Comparison of ENCODE assay signal across 37 mouse cellular contexts in the genomic region with DNA sequence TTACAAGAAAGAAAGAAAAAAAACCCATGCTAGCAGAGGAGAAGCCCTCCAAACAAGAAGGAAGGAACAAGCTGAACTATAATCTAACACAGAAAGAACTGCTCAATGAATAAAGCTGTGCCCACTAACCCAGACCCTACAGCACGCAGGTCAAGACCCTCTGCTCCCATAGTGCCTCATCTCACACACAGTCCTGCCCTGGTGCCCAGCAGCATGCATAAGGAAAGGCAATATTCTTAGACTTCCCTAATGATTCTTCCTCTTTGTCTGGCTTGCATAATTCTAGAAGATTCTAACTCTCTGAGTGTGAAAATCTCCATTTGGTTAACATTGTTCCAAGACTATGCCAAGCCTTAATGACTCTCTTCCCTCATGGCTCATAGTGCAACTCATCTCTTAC. TPM values are rescaled to one million over a fixed set of nuclear protein-coding genes. Genes with fewer than 3 reads are reported as not detected.
A peak's percentile ranks its signal among the peaks of the same experiment; 100 is the strongest.
DNase-seq lines count a peak whose midpoint lies in the region; ATAC-seq and TF ChIP-seq lines count a peak whose summit lies in the region.
"Had no signal": no experiment of that assay in that cellular context is flagged by ENCODE, and none has a peak within 500 bp of the region (broad histone marks: within the 10 kb centered on the region; RNA-seq: fewer than 3 reads in every experiment).

No protein-coding gene starts in this region.

- no peak for TF ChIP-seq CTCF in spleen, adult 2 months (IDR thresholded peaks at IDR 0.05; ENCODE audit: extremely low read depth, insufficient read depth, insufficient read length, insufficient replicate concordance)

- H3K4me2 ChIP-seq in hindbrain, embryonic 14.5 days (replicated peaks): no peak overlapping the region
- H3K4me2 ChIP-seq: heart, embryonic 13.5 days; hindbrain, embryonic 15.5 days; limb, embryonic 12.5 days; lung, embryonic 15.5 days; midbrain, embryonic 13.5 days; neural tube, embryonic 15.5 days had no signal

- peak; percentile 10 for DNase-seq in layer of hippocampus, adult 11-12 months (ENCODE audit: low spot score)
- DNase-seq in layer of hippocampus, postnatal 14 days (ENCODE audit: low spot score in 2 of 2): no peak
- no peak for DNase-seq in spleen, adult 2 months (ENCODE audit: low read depth in 1 of 2, low spot score in 2 of 2)
- DNase-seq in spleen, postnatal 4 days (ENCODE audit: low spot score in 2 of 2): no peak
- DNase-seq in right cerebral cortex, adult 2 months (ENCODE audit: low spot score in 2 of 2): no peak
- DNase-seq in hindbrain, embryonic 14.5 days (ENCODE audit: low spot score): no peak
- DNase-seq: adrenal gland, postnatal 14 days; cerebellum, adult 8-10 months; cerebellum, postnatal 25 days; gastrocnemius, postnatal 14 days; heart, postnatal 10 days; kidney, adult 18-20 months; kidney, postnatal 36 days; retina, postnatal 1 day; right cerebral cortex, postnatal 25 days; spleen, adult 18-20 months; thymus, adult 2 months; thymus, postnatal 36 days had no signal

- peak; percentile 93 for ATAC-seq in megakaryocyte, adult 5-6 weeks (ENCODE audit: poor library complexity, severe bottlenecking)
- ATAC-seq in hindbrain, embryonic 14.5 days (ENCODE audit: low FRiP score): no peak
- ATAC-seq: forebrain, embryonic 14.5 days; inflammation-experienced regulatory T-cells, adult 6 months; midbrain, embryonic 13.5 days had no signal

- no peak overlapping the region for H3K9ac ChIP-seq in hindbrain, embryonic 14.5 days
- H3K9ac ChIP-seq: heart, embryonic 13.5 days; hindbrain, embryonic 15.5 days; limb, embryonic 12.5 days; liver, embryonic 14.5 days; lung, embryonic 15.5 days; midbrain, embryonic 13.5 days; neural tube, embryonic 15.5 days had no signal

- no peak overlapping the region for H3K4me3 ChIP-seq in spleen, adult 2 months (ENCODE audit: extremely low read depth, insufficient read depth, insufficient read length)
- no peak overlapping the region for H3K4me3 ChIP-seq in hindbrain, embryonic 14.5 days (replicated peaks; ENCODE audit: low read length)
- H3K4me3 ChIP-seq: heart, embryonic 13.5 days; hindbrain, embryonic 15.5 days; left cerebral cortex, adult 2 months; limb, embryonic 12.5 days; lung, embryonic 15.5 days; midbrain, embryonic 13.5 days; neural tube, embryonic 15.5 days had no signal

- no peak for TF ChIP-seq POLR2A in spleen, adult 2 months (IDR thresholded peaks at IDR 0.05; ENCODE audit: low read depth, low read length)

- peaks cover 2% of the 10 kb centered on the region; the same call in 1 of the 2 replicates for H3K4me1 ChIP-seq in spleen, adult 2 months (ENCODE audit: control insufficient read depth, insufficient read depth, insufficient read length)
- H3K4me1 ChIP-seq in hindbrain, embryonic 14.5 days (replicated peaks; ENCODE audit: control insufficient read depth, insufficient read depth, low read length): no peaks in the 10 kb centered on the region
- H3K4me1 ChIP-seq: heart, embryonic 13.5 days; hindbrain, embryonic 15.5 days; limb, embryonic 12.5 days; lung, embryonic 15.5 days; midbrain, embryonic 13.5 days; neural tube, embryonic 15.5 days had no signal

- 63% methylated on average over 1 of the region's 1 CpGs for WGBS in spleen, adult 2 months
- 96% methylated on average over 1 of the region's 1 CpGs for WGBS in hindbrain, embryonic 14.5 days

- no peaks in the 10 kb centered on the region for H3K9me3 ChIP-seq in hindbrain, embryonic 14.5 days (ENCODE audit: control insufficient read depth, low read length)
- H3K9me3 ChIP-seq: heart, embryonic 13.5 days; hindbrain, embryonic 15.5 days; limb, embryonic 12.5 days; lung, embryonic 15.5 days; midbrain, embryonic 13.5 days; neural tube, embryonic 15.5 days had no signal

- H3K36me3 ChIP-seq in spleen, adult 2 months (ENCODE audit: control insufficient read depth, insufficient read depth, low read length): no peaks in the 10 kb centered on the region
- no peaks in the 10 kb centered on the region for H3K36me3 ChIP-seq in hindbrain, embryonic 14.5 days (replicated peaks; ENCODE audit: control insufficient read depth, insufficient read depth)
- H3K36me3 ChIP-seq: heart, embryonic 13.5 days; hindbrain, embryonic 15.5 days; limb, embryonic 12.5 days; lung, embryonic 15.5 days; midbrain, embryonic 13.5 days; neural tube, embryonic 15.5 days had no signal

- H3K27ac ChIP-seq in spleen, adult 2 months (ENCODE audit: insufficient read depth, low read length): peak overlapping the region; percentile 56
- H3K27ac ChIP-seq in hindbrain, embryonic 14.5 days: no peak overlapping the region
- H3K27ac ChIP-seq: heart, embryonic 13.5 days; hindbrain, embryonic 15.5 days; left cerebral cortex, adult 2 months; limb, embryonic 12.5 days; liver, embryonic 14.5 days; lung, embryonic 15.5 days; midbrain, embryonic 13.5 days; neural tube, embryonic 15.5 days had no signal

- no peaks in the 10 kb centered on the region for H3K27me3 ChIP-seq in spleen, adult 2 months (ENCODE audit: control insufficient read depth, insufficient read depth, low read length)
- no peaks in the 10 kb centered on the region for H3K27me3 ChIP-seq in hindbrain, embryonic 14.5 days (ENCODE audit: control insufficient read depth, insufficient read depth, low read length)
- H3K27me3 ChIP-seq: heart, embryonic 13.5 days; hindbrain, embryonic 15.5 days; limb, embryonic 12.5 days; lung, embryonic 15.5 days; midbrain, embryonic 13.5 days; neural tube, embryonic 15.5 days had no signal

RNA-seq across cellular contexts. Expression of gene Jchain, which starts 18.7 kb away (rescaled TPM):
- under 1 TPM in 1 of 2 experiments, not detected in 1; 0.55 TPM for total RNA-seq in layer of hippocampus, postnatal 14 days (2021)
- polyA plus RNA-seq in spleen, adult 2 months (2012; rRNA removed): 383 and 430 TPM in 2 replicates
- total RNA-seq in megakaryocyte, adult 5-6 weeks (2015): 14.6 and 57.2 TPM in 2 replicates
- 9.2 and 29.6 TPM in 2 replicates for total RNA-seq in megakaryocyte, adult 5-6 weeks (2017)
- 0.23 and 0.26 TPM in 2 replicates for polyA plus RNA-seq in hindbrain, embryonic 14.5 days (2014; fragmentation: Nextera tagmentation; extraction: Ambion mirVana)
- total RNA-seq: MEL had no signal
- polyA plus RNA-seq: limb, embryonic 12.5 days; lung, embryonic 15.5 days had no signal

RNA-seq across cellular contexts. Expression of gene Enam, which starts 21.2 kb away (rescaled TPM):
- total RNA-seq in layer of hippocampus, postnatal 14 days (2021): not detected
- polyA plus RNA-seq in spleen, adult 2 months (2012; rRNA removed): not detected in 2 replicates
- total RNA-seq in megakaryocyte, adult 5-6 weeks (2015): not detected in 2 replicates
- total RNA-seq in megakaryocyte, adult 5-6 weeks (2017): not detected in 2 replicates
- polyA plus RNA-seq in hindbrain, embryonic 14.5 days (2014; fragmentation: Nextera tagmentation; extraction: Ambion mirVana): not detected in 2 replicates
- total RNA-seq: adrenal gland, postnatal 14 days; gastrocnemius, postnatal 14 days; heart, adult 18-20 months; heart, postnatal 10 days; hematopoietic stem cell, adult 5-6 weeks; left cerebral cortex, adult 2 months; left cerebral cortex, postnatal 25 days; megakaryocyte-erythroid progenitor cell, adult 5-6 weeks; MEL had no signal
- polyA plus RNA-seq: brain, embryonic 14.5 days; embryonic facial prominence, embryonic 11.5 days; forebrain, embryonic 14.5 days; heart, embryonic 13.5 days; hindbrain, embryonic 15.5 days; kidney, embryonic 16.5 days; liver, embryonic 14.5 days; lung, embryonic 15.5 days; midbrain, embryonic 13.5 days; neural tube, embryonic 15.5 days; thymus, adult 2 months had no signal

RNA-seq across cellular contexts. Expression of gene Utp3, which starts 45.3 kb away (rescaled TPM):
- 10 to 100 TPM; 25.5 to 26.3 TPM for total RNA-seq in layer of hippocampus, postnatal 14 days (2021)
- 9.3 and 14.0 TPM in 2 replicates for polyA plus RNA-seq in spleen, adult 2 months (2012; rRNA removed)
- 74.1 and 86.4 TPM in 2 replicates for total RNA-seq in megakaryocyte, adult 5-6 weeks (2015)
- 56.8 and 60.0 TPM in 2 replicates for total RNA-seq in megakaryocyte, adult 5-6 weeks (2017)
- 35.6 and 36.6 TPM in 2 replicates for polyA plus RNA-seq in hindbrain, embryonic 14.5 days (2014; fragmentation: Nextera tagmentation; extraction: Ambion mirVana)

RNA-seq across cellular contexts. Expression of gene Ambn, which starts 53.2 kb away (rescaled TPM):
- total RNA-seq in layer of hippocampus, postnatal 14 days (2021): not detected
- polyA plus RNA-seq in spleen, adult 2 months (2012; rRNA removed): not detected in 2 replicates
- total RNA-seq in megakaryocyte, adult 5-6 weeks (2015): not detected in 2 replicates
- total RNA-seq in megakaryocyte, adult 5-6 weeks (2017): not detected in 2 replicates
- not detected in 2 replicates for polyA plus RNA-seq in hindbrain, embryonic 14.5 days (2014; fragmentation: Nextera tagmentation; extraction: Ambion mirVana)
- total RNA-seq: adrenal gland, postnatal 14 days; gastrocnemius, postnatal 14 days; heart, adult 18-20 months; heart, postnatal 10 days; hematopoietic stem cell, adult 5-6 weeks; left cerebral cortex, adult 2 months; left cerebral cortex, postnatal 25 days; megakaryocyte-erythroid progenitor cell, adult 5-6 weeks; MEL had no signal
- polyA plus RNA-seq: forebrain, embryonic 14.5 days; heart, embryonic 13.5 days; hindbrain, embryonic 15.5 days; inflammation-experienced regulatory T-cells, adult 6 months; kidney, embryonic 16.5 days; liver, embryonic 14.5 days; lung, embryonic 15.5 days; midbrain, embryonic 13.5 days; neural tube, embryonic 15.5 days had no signal

RNA-seq across cellular contexts. Expression of gene Rufy3, which starts 55.9 kb away (rescaled TPM):
- 100 to 1,000 TPM; 160 to 165 TPM for total RNA-seq in layer of hippocampus, postnatal 14 days (2021)
- 3.7 and 4.7 TPM in 2 replicates for polyA plus RNA-seq in spleen, adult 2 months (2012; rRNA removed)
- 10.3 and 12.2 TPM in 2 replicates for total RNA-seq in megakaryocyte, adult 5-6 weeks (2015)
- total RNA-seq in megakaryocyte, adult 5-6 weeks (2017): 17.7 and 20.7 TPM in 2 replicates
- polyA plus RNA-seq in hindbrain, embryonic 14.5 days (2014; fragmentation: Nextera tagmentation; extraction: Ambion mirVana): 300 and 303 TPM in 2 replicates

Comparison
In these comparisons a context has a peak if more than half of its experiments do, and no peak if none do; other contexts are left out.
1. RNA of gene Jchain, which starts 18.7 kb away (total RNA-seq): 9.2 to 57.2 TPM in megakaryocyte, adult 5-6 weeks; 0.55 TPM in layer of hippocampus, postnatal 14 days; every median in the first group is over 4 times any median in the second.